Mouse (Mus musculus): ENCODE data around the gene Cacna1c. TPM values are rescaled to one million over a fixed set of nuclear protein-coding genes. Genes with fewer than 3 reads are reported as not detected.

Cacna1c gene
- polyA plus RNA-seq (2015; fragmentation: Nextera tagmentation; extraction: Ambion mirVana): 0.96 and 1.1 TPM in 2 replicates

GRCm38 (mm10) chr6:119196382-119197305, at the start of gene Cacna1c:
TSS of gene Cacna1c (minus strand) at chr6:119196418.

GRCm38 (mm10) chr6:119236241-119236640, 40.0 kb upstream of the Cacna1c start, which contains the start of gene Cacna2d4:
TSS of gene Cacna2d4 (plus strand) at chr6:119236526.

GRCm38 (mm10) chr6:119175078-119175853, 21.0 kb downstream of the Cacna1c start, which contains the start of gene Dcp1b:
TSS of gene Dcp1b (plus strand) at chr6:119175253.

GRCm38 (mm10) chr6:118561745-118562609, 634.2 kb downstream of the Cacna1c start, which contains the start of gene Ankrd26:
TSS of gene Ankrd26 (minus strand) at chr6:118562226.

Other genes starting within 250 kb of the Cacna1c start
- gene Dcp1b, start 21.2 kb downstream of the Cacna1c start, polyA plus RNA-seq (2015; fragmentation: Nextera tagmentation; extraction: Ambion mirVana): 4.5 and 4.8 TPM in 2 replicates
- 0.04 TPM in 2 replicates for gene Cacna2d4, start 40.1 kb upstream of the Cacna1c start, polyA plus RNA-seq (2015; fragmentation: Nextera tagmentation; extraction: Ambion mirVana)
- 0.18 TPM in 1 of 2 replicates, not detected in the other for gene Lrtm2, start 134.3 kb upstream of the Cacna1c start, polyA plus RNA-seq (2015; fragmentation: Nextera tagmentation; extraction: Ambion mirVana)
- gene Adipor2, start 221.3 kb upstream of the Cacna1c start, polyA plus RNA-seq (2015; fragmentation: Nextera tagmentation; extraction: Ambion mirVana): 33.8 and 35.8 TPM in 2 replicates